Mouse (Mus musculus): ENCODE measurements at regions not wholly inside any gene's neighbourhood (a gene's known extent, or its start where the extent isn't known, plus 50 kb on each side); places are given as distances from the start of the nearest gene placed in this dataset.
"Not testable (repeated sequence)": the region's sequence is repeated elsewhere in the genome, so short reads cannot be mapped to it uniquely, and the experiment has no call there.

- 94% methylated on average over 33 of the region's 37 CpGs for WGBS
Observed at GRCm38 (mm10) chr3:6800092-6800716, 180.0 kb upstream of the 1700008P02Rik start.

GRCm38 (mm10) chr3:6768506-6768905, 148.3 kb upstream of the 1700008P02Rik start:
- no peaks in the 10 kb centered on the region for H3K4me1 ChIP-seq (ENCODE audit: control insufficient read depth, insufficient read depth, low read length)
- H3K36me3 ChIP-seq (ENCODE audit: control insufficient read depth, insufficient read depth, low read length), result no peaks in the 10 kb centered on the region
- H3K9me3 ChIP-seq (ENCODE audit: control insufficient read depth, low read depth, low read length), result no peaks in the 10 kb centered on the region
- no peak overlapping the region for H3K9ac ChIP-seq (replicated peaks; ENCODE audit: low read depth, low read length)
- H3K4me2 ChIP-seq (replicated peaks; ENCODE audit: low read depth, low read length), result no peak overlapping the region
- ATAC-seq (ENCODE audit: insufficient number of reproducible peaks, insufficient read depth, low FRiP score, low read depth), result no peak
- no peak overlapping the region for H3K27ac ChIP-seq (ENCODE audit: low read length)
- 89% methylated on average over 2 of the region's 2 CpGs for whole genome bisulfite sequencing
- no peaks in the 10 kb centered on the region for H3K27me3 ChIP-seq (ENCODE audit: control insufficient read depth, insufficient read depth, low read length)
- no peak overlapping the region for H3K4me3 ChIP-seq (ENCODE audit: low read depth, low read length)

More at GRCm38 (mm10) chr3:6800092-6800716, 180.0 kb upstream of the 1700008P02Rik start:
- not testable (repeated sequence) for H3K9ac ChIP-seq (replicated peaks; ENCODE audit: low read depth, low read length); H3K36me3 ChIP-seq (ENCODE audit: control insufficient read depth, insufficient read depth, low read length); H3K4me2 ChIP-seq (replicated peaks; ENCODE audit: low read depth, low read length); ATAC-seq (ENCODE audit: insufficient number of reproducible peaks, insufficient read depth, low FRiP score, low read depth); H3K4me3 ChIP-seq (ENCODE audit: low read depth, low read length); H3K4me1 ChIP-seq (ENCODE audit: control insufficient read depth, insufficient read depth, low read length); H3K27ac ChIP-seq (ENCODE audit: low read length); H3K9me3 ChIP-seq (ENCODE audit: control insufficient read depth, low read depth, low read length); H3K27me3 ChIP-seq (ENCODE audit: control insufficient read depth, insufficient read depth, low read length)

- H3K36me3 ChIP-seq (ENCODE audit: control insufficient read depth, insufficient read depth, low read length); H3K4me1 ChIP-seq (ENCODE audit: control insufficient read depth, insufficient read depth, low read length); H3K27me3 ChIP-seq (ENCODE audit: control insufficient read depth, insufficient read depth, low read length); ATAC-seq (ENCODE audit: insufficient number of reproducible peaks, insufficient read depth, low FRiP score, low read depth); H3K27ac ChIP-seq (ENCODE audit: low read length); H3K4me3 ChIP-seq (ENCODE audit: low read depth, low read length); H3K9me3 ChIP-seq (ENCODE audit: control insufficient read depth, low read depth, low read length); H3K9ac ChIP-seq (replicated peaks; ENCODE audit: low read depth, low read length); H3K4me2 ChIP-seq (replicated peaks; ENCODE audit: low read depth, low read length): not testable (repeated sequence)
Observed at GRCm38 (mm10) chr3:6768085-6768484, 147.8 kb upstream of the 1700008P02Rik start.

- Histone ChIP-seq H3K4me1 (ENCODE audit: control insufficient read depth, insufficient read depth, low read length) (no peaks in the 10 kb centered on the region), H3K4me3 (ENCODE audit: low read depth, low read length) (no peak overlapping the region), H3K27ac (ENCODE audit: low read length) (no peak overlapping the region), H3K36me3 (ENCODE audit: control insufficient read depth, insufficient read depth, low read length) (no peaks in the 10 kb centered on the region), H3K9me3 (ENCODE audit: control insufficient read depth, low read depth, low read length) (no peaks in the 10 kb centered on the region), H3K9ac (replicated peaks; ENCODE audit: low read depth, low read length) (no peak overlapping the region), H3K4me2 (replicated peaks; ENCODE audit: low read depth, low read length) (no peak overlapping the region), H3K27me3 (ENCODE audit: control insufficient read depth, insufficient read depth, low read length) (no peaks in the 10 kb centered on the region)
- no peak for ATAC-seq (ENCODE audit: insufficient number of reproducible peaks, insufficient read depth, low FRiP score, low read depth)
- 71% methylated on average over 1 of the region's 1 CpGs for WGBS
Observed at GRCm38 (mm10) chr3:6759172-6759571, 138.9 kb upstream of the 1700008P02Rik start.

GRCm38 (mm10) chr3:6757562-6757961, 137.3 kb upstream of the 1700008P02Rik start:
- H3K4me3 ChIP-seq (ENCODE audit: low read depth, low read length), result no peak overlapping the region
- H3K9ac ChIP-seq (replicated peaks; ENCODE audit: low read depth, low read length), result no peak overlapping the region
- H3K27ac ChIP-seq (ENCODE audit: low read length), result no peak overlapping the region
- no peaks in the 10 kb centered on the region for H3K27me3 ChIP-seq (ENCODE audit: control insufficient read depth, insufficient read depth, low read length)
- no peak for ATAC-seq (ENCODE audit: insufficient number of reproducible peaks, insufficient read depth, low FRiP score, low read depth)
- H3K36me3 ChIP-seq (ENCODE audit: control insufficient read depth, insufficient read depth, low read length), result no peaks in the 10 kb centered on the region
- no peak overlapping the region for H3K4me2 ChIP-seq (replicated peaks; ENCODE audit: low read depth, low read length)
- no peaks in the 10 kb centered on the region for H3K4me1 ChIP-seq (ENCODE audit: control insufficient read depth, insufficient read depth, low read length)
- H3K9me3 ChIP-seq (ENCODE audit: control insufficient read depth, low read depth, low read length), result no peaks in the 10 kb centered on the region

- WGBS, result 73% methylated on average over 6 of the region's 6 CpGs
- not testable (repeated sequence) for H3K4me2 ChIP-seq (replicated peaks; ENCODE audit: low read depth, low read length); H3K9me3 ChIP-seq (ENCODE audit: control insufficient read depth, low read depth, low read length); H3K36me3 ChIP-seq (ENCODE audit: control insufficient read depth, insufficient read depth, low read length); ATAC-seq (ENCODE audit: insufficient number of reproducible peaks, insufficient read depth, low FRiP score, low read depth); H3K27ac ChIP-seq (ENCODE audit: low read length); H3K4me3 ChIP-seq (ENCODE audit: low read depth, low read length); H3K4me1 ChIP-seq (ENCODE audit: control insufficient read depth, insufficient read depth, low read length); H3K9ac ChIP-seq (replicated peaks; ENCODE audit: low read depth, low read length); H3K27me3 ChIP-seq (ENCODE audit: control insufficient read depth, insufficient read depth, low read length)
Observed at GRCm38 (mm10) chr3:6750746-6751145, 130.5 kb upstream of the 1700008P02Rik start.

- H3K36me3 ChIP-seq (ENCODE audit: control insufficient read depth, insufficient read depth, low read length), result no peaks in the 10 kb centered on the region
- no peaks in the 10 kb centered on the region for H3K4me1 ChIP-seq (ENCODE audit: control insufficient read depth, insufficient read depth, low read length)
- no peaks in the 10 kb centered on the region for H3K9me3 ChIP-seq (ENCODE audit: control insufficient read depth, low read depth, low read length)
- ATAC-seq (ENCODE audit: insufficient number of reproducible peaks, insufficient read depth, low FRiP score, low read depth), result no peak
- H3K4me3 ChIP-seq (ENCODE audit: low read depth, low read length), result no peak overlapping the region
- H3K4me2 ChIP-seq (replicated peaks; ENCODE audit: low read depth, low read length), result no peak overlapping the region
- no peak overlapping the region for H3K9ac ChIP-seq (replicated peaks; ENCODE audit: low read depth, low read length)
- H3K27ac ChIP-seq (ENCODE audit: low read length), result no peak overlapping the region
- WGBS, result 59% methylated on average over 5 of the region's 5 CpGs
- no peaks in the 10 kb centered on the region for H3K27me3 ChIP-seq (ENCODE audit: control insufficient read depth, insufficient read depth, low read length)
Observed at GRCm38 (mm10) chr3:6731372-6732297, 111.4 kb upstream of the 1700008P02Rik start.

GRCm38 (mm10) chr3:6730066-6730465, 109.8 kb upstream of the 1700008P02Rik start:
- no peaks in the 10 kb centered on the region for H3K4me1 ChIP-seq (ENCODE audit: control insufficient read depth, insufficient read depth, low read length)
- H3K9me3 ChIP-seq (ENCODE audit: control insufficient read depth, low read depth, low read length), result no peaks in the 10 kb centered on the region
- no peak overlapping the region for H3K4me3 ChIP-seq (ENCODE audit: low read depth, low read length)
- no peak for ATAC-seq (ENCODE audit: insufficient number of reproducible peaks, insufficient read depth, low FRiP score, low read depth)
- no peaks in the 10 kb centered on the region for H3K27me3 ChIP-seq (ENCODE audit: control insufficient read depth, insufficient read depth, low read length)
- H3K4me2 ChIP-seq (replicated peaks; ENCODE audit: low read depth, low read length), result no peak overlapping the region
- no peak overlapping the region for H3K9ac ChIP-seq (replicated peaks; ENCODE audit: low read depth, low read length)
- no peak overlapping the region for H3K27ac ChIP-seq (ENCODE audit: low read length)
- no peaks in the 10 kb centered on the region for H3K36me3 ChIP-seq (ENCODE audit: control insufficient read depth, insufficient read depth, low read length)

All from stomach, embryonic 14.5 days (tissue).